Mouse (Mus musculus) brain, embryonic 14.5 days (tissue): ENCODE data around the gene Fam169b.

Experiments
- CTCF ChIP-seq: fragments of 200-500 bp; IDR thresholded peaks from 2 replicates; pipeline ENCODE4 v1.5.1; 2012; ENCODE audit warnings: inconsistent platforms, mild to moderate bottlenecking, moderate library complexity, borderline replicate concordance; ENCODE audit not compliant: insufficient read depth, insufficient read length; ENCODE audit errors: extremely low read depth
- POLR2A ChIP-seq: fragments of 200-500 bp; IDR thresholded peaks from 2 replicates; pipeline ENCODE4 v1.6.1; 2012; ENCODE audit warnings: mild to moderate bottlenecking, inconsistent platforms, borderline replicate concordance; ENCODE audit not compliant: poor library complexity, insufficient read depth, insufficient read length, severe bottlenecking; ENCODE audit errors: extremely low read depth

GRCm38 (mm10) chr7:68318006-68318788, 44.6 kb downstream of the Fam169b start:
- TF ChIP-seq CTCF (no peak), POLR2A (no peak)
